Mouse (Mus musculus) forebrain, embryonic 11.5 days (tissue): ENCODE measurements around the gene Pmm2. TPM values are rescaled to one million over a fixed set of nuclear protein-coding genes. Genes with fewer than 3 reads are reported as not detected.

Experiments used
- ATAC-seq: fragments of 200-750 bp; cut with Nextera tagmentation; replicated peaks from 2 replicates; pipeline ENCODE4 v1.8.0; 2017; ENCODE audit warnings: moderate TSS enrichment; ENCODE audit not compliant: low FRiP score
- DNase-seq: peaks from one replicate; pipeline ENCODE4 v3.0.0-alpha.2; 2017; ENCODE audit warnings: low spot score
- H3K27ac ChIP-seq: fragments of 300-500 bp; sonication (generic); 2 replicates; pipeline ENCODE4 v1.5.1; 2014; ENCODE audit warnings: low read depth, low read length
- H3K27me3 ChIP-seq: fragments of 300-500 bp; sonication (generic); 2 replicates; pipeline ENCODE4 v1.6.1; 2014; ENCODE audit warnings: mild to moderate bottlenecking, low read length, mixed read lengths; ENCODE audit not compliant: control insufficient read depth, insufficient read depth
- H3K36me3 ChIP-seq: fragments of 300-500 bp; sonication (generic); 2 replicates; pipeline ENCODE4 v1.6.1; 2014; ENCODE audit warnings: mild to moderate bottlenecking, low read length, moderate library complexity, mixed read lengths; ENCODE audit not compliant: control insufficient read depth, insufficient read depth
- H3K4me1 ChIP-seq: fragments of 300-500 bp; sonication (generic); replicated peaks from 2 replicates; pipeline ENCODE4 v1.6.1; 2014; ENCODE audit warnings: low read length, mixed read lengths; ENCODE audit not compliant: control insufficient read depth, insufficient read depth
- H3K4me2 ChIP-seq: fragments of 300-500 bp; sonication (generic); 2 replicates; pipeline ENCODE4 v1.6.1; 2014; ENCODE audit warnings: low read depth, mild to moderate bottlenecking, low read length, moderate library complexity, mixed read lengths; ENCODE audit not compliant: severe bottlenecking
- H3K4me3 ChIP-seq: fragments of 300-500 bp; sonication (generic); 2 replicates; pipeline ENCODE4 v1.5.1; 2014; ENCODE audit warnings: low read depth, low read length
- H3K9ac ChIP-seq: fragments of 300-500 bp; sonication (generic); 2 replicates; pipeline ENCODE4 v1.6.1; 2014; ENCODE audit warnings: low read length
- H3K9me3 ChIP-seq: fragments of 300-500 bp; sonication (generic); 2 replicates; pipeline ENCODE4 v1.6.1; 2016; ENCODE audit warnings: low read length, mixed read lengths; ENCODE audit not compliant: control insufficient read depth
- WGBS: fragments of 180-500 bp; shearing (Covaris S2); extraction: QIAGEN DNeasy Blood & Tissue Kit; methylation state at CpG from one replicate; pipeline ENCODE4 v1.1.7; 2014; 5-methylcytosine and 5-hydroxymethylcytosine counted together
- microRNA-seq: library from miRNA; unstranded; fragments of <30 nt; microRNA quantifications from one replicate; pipeline ENCODE4, GENCODE M21; 2016; ENCODE audit not compliant: insufficient number of aligned reads
- polyA plus RNA-seq: library from polyadenylated mRNA; unstranded; fragments of >200 nt; fragmentation: Nextera tagmentation; extraction: Ambion mirVana; gene quantifications from 2 replicates; pipeline ENCODE4 v1.2.1, GENCODE M21; 2014

Gene Pmm2
- polyA plus RNA-seq, 1 experiment from 2014 or later, result 43.8 TPM

GRCm38 (mm10) chr16:8691206-8691605, 53.7 kb downstream of the Pmm2 start:
- H3K9ac ChIP-seq, result no peak overlapping the region
- WGBS, result 94% methylated on average over 7 of the region's 7 CpGs
- no peak for ATAC-seq
- peaks cover 20% of the 10 kb centered on the region; the same call in 1 of the 2 replicates for H3K36me3 ChIP-seq
- no peak overlapping the region for H3K27ac ChIP-seq
- H3K4me1 ChIP-seq, result no peaks in the 10 kb centered on the region
- no peaks in the 10 kb centered on the region for H3K9me3 ChIP-seq
- H3K4me2 ChIP-seq, result no peak overlapping the region
- H3K27me3 ChIP-seq, result no peaks in the 10 kb centered on the region
- H3K4me3 ChIP-seq, result no peak overlapping the region
- DNase-seq, result no peak

- peaks cover 44% of the 10 kb centered on the region for H3K36me3 ChIP-seq
- no peak overlapping the region for H3K9ac ChIP-seq
- no peak overlapping the region for H3K4me2 ChIP-seq
- 96% methylated on average over 8 of the region's 8 CpGs for WGBS
- H3K27ac ChIP-seq, result no peak overlapping the region
- H3K4me1 ChIP-seq, result no peaks in the 10 kb centered on the region
- H3K27me3 ChIP-seq, result no peaks in the 10 kb centered on the region
- no peaks in the 10 kb centered on the region for H3K9me3 ChIP-seq
- no peak overlapping the region for H3K4me3 ChIP-seq
- DNase-seq (no peak), ATAC-seq (no peak)
These were observed 62.1 kb downstream of the Pmm2 start for GRCm38 (mm10) chr16:8699556-8699955.

- ATAC-seq (no peak), DNase-seq (no peak)
- no peaks in the 10 kb centered on the region for H3K4me1 ChIP-seq
- no peak overlapping the region for H3K9ac ChIP-seq
- no peak overlapping the region for H3K4me2 ChIP-seq
- H3K27me3 ChIP-seq, result no peaks in the 10 kb centered on the region
- no peak overlapping the region for H3K27ac ChIP-seq
- no peaks in the 10 kb centered on the region for H3K9me3 ChIP-seq
- no peak overlapping the region for H3K4me3 ChIP-seq
- 98% methylated on average over 3 of the region's 3 CpGs for WGBS
- H3K36me3 ChIP-seq, result peaks cover 38% of the 10 kb centered on the region
These were observed 63.1 kb downstream of the Pmm2 start for GRCm38 (mm10) chr16:8700586-8700985.

GRCm38 (mm10) chr16:8711998-8712397, 74.5 kb downstream of the Pmm2 start:
- DNase-seq (no peak), ATAC-seq (no peak)
- Histone ChIP-seq H3K27me3 (no peaks in the 10 kb centered on the region), H3K9ac (no peak overlapping the region), H3K4me1 (no peaks in the 10 kb centered on the region), H3K27ac (no peak overlapping the region), H3K4me2 (no peak overlapping the region), H3K4me3 (no peak overlapping the region), H3K36me3 (peaks cover 2% of the 10 kb centered on the region; the same call in 1 of the 2 replicates), H3K9me3 (no peaks in the 10 kb centered on the region)
- 89% methylated on average over 9 of the region's 9 CpGs for WGBS

Small RNA genes lying within 50 kb of the gene (microRNA-seq; reads per million reads assigned to microRNA genes)
- gene Gm22137, result not detected

Other genes with a start within 250 kb of the Pmm2 start
- not detected in 2 replicates for gene Tmem114, start 212.5 kb upstream of the Pmm2 start, polyA plus RNA-seq
- 16.4 and 22.1 TPM in 2 replicates for gene Mettl22, start 166.9 kb upstream of the Pmm2 start, polyA plus RNA-seq
- 22.2 and 22.7 TPM in 2 replicates for gene Abat, start 124.2 kb upstream of the Pmm2 start, polyA plus RNA-seq
- 19.9 and 20.8 TPM in 2 replicates for gene Tmem186, start within 50 bp of the Pmm2 start, polyA plus RNA-seq
- gene Carhsp1, start 34.5 kb downstream of the Pmm2 start, polyA plus RNA-seq, result 55.9 and 62.2 TPM in 2 replicates
- gene Gm5767, start 43.1 kb downstream of the Pmm2 start, polyA plus RNA-seq, result not detected in 2 replicates
- 45.7 and 47.4 TPM in 2 replicates for gene Usp7, start 154.6 kb downstream of the Pmm2 start, polyA plus RNA-seq
- 17.7 and 23.1 TPM in 2 replicates for gene 1810013L24Rik, start 192.4 kb downstream of the Pmm2 start, polyA plus RNA-seq